Mouse (Mus musculus) lung, postnatal 0 days (tissue): ENCODE measurements at regions not wholly inside any gene's neighbourhood (a gene's known extent, or its start where the extent isn't known, plus 50 kb on each side); places are given as distances from the start of the nearest gene placed in this dataset.

Source experiments
- CTCF ChIP-seq: IDR thresholded peaks from 2 replicates; pipeline ENCODE4 v1.5.1; 2016; ENCODE audit warnings: antibody characterized with exemption, mild to moderate bottlenecking
- EP300 ChIP-seq: IDR thresholded peaks from 2 replicates; pipeline ENCODE4 v1.6.1; 2016; ENCODE audit warnings: antibody characterized with exemption, mild to moderate bottlenecking, control low read depth

- no peak for TF ChIP-seq CTCF
- TF ChIP-seq EP300 = no peak
Observed at GRCm38 (mm10) chrX:135101594-135101993, 75.8 kb downstream of the Gm15023 start.
